Mouse (Mus musculus) forebrain, embryonic 12.5 days (tissue): Measurements from ENCODE around the gene Ccdc92b. TPM values are rescaled to one million over a fixed set of nuclear protein-coding genes. Genes with fewer than 3 reads are reported as not detected.
A peak's percentile ranks its signal among the peaks of the same experiment; 100 is the strongest.

Source experiments
- ATAC-seq: fragments of 200-750 bp; cut with Nextera tagmentation; 2 replicates; pipeline ENCODE4 v1.8.0; 2017; ENCODE audit warnings: moderate TSS enrichment; ENCODE audit not compliant: low FRiP score
- H3K27ac ChIP-seq: fragments of 300-500 bp; sonication (generic); 2 replicates; pipeline ENCODE4 v1.5.1; 2016; ENCODE audit warnings: mild to moderate bottlenecking
- H3K27me3 ChIP-seq: fragments of 300-500 bp; sonication (generic); 2 replicates; pipeline ENCODE4 v1.6.1; 2016; ENCODE audit warnings: mild to moderate bottlenecking
- H3K36me3 ChIP-seq: fragments of 300-500 bp; sonication (generic); replicated peaks from 2 replicates; pipeline ENCODE4 v1.6.1; 2016; ENCODE audit warnings: mild to moderate bottlenecking
- H3K4me1 ChIP-seq: fragments of 300-500 bp; sonication (generic); 2 replicates; pipeline ENCODE4 v1.6.1; 2016
- H3K4me2 ChIP-seq: fragments of 300-500 bp; sonication (generic); 2 replicates; pipeline ENCODE4 v1.6.1; 2016; ENCODE audit warnings: mild to moderate bottlenecking, moderate library complexity
- H3K4me3 ChIP-seq: fragments of 300-500 bp; sonication (generic); replicated peaks from 2 replicates; pipeline ENCODE4 v1.5.1; 2016; ENCODE audit warnings: mild to moderate bottlenecking
- H3K9ac ChIP-seq: fragments of 300-500 bp; sonication (generic); 2 replicates; pipeline ENCODE4 v1.6.1; 2016; ENCODE audit warnings: mild to moderate bottlenecking
- H3K9me3 ChIP-seq: fragments of 300-500 bp; sonication (generic); 2 replicates; pipeline ENCODE4 v1.6.1; 2016
- whole genome bisulfite sequencing: fragments of 180-500 bp; shearing (Covaris S2); methylation state at CpG from one replicate; pipeline ENCODE4 v1.1.7; 2016; 5-methylcytosine and 5-hydroxymethylcytosine counted together
- polyA plus RNA-seq: library from polyadenylated mRNA; unstranded; fragments of >200 nt; fragmentation: Nextera tagmentation; extraction: Ambion mirVana; gene quantifications from 2 replicates; pipeline ENCODE4 v1.2.1, GENCODE M21; 2016

The Ccdc92b gene
- polyA plus RNA-seq, 1 experiment from 2014 or later: 1.9 TPM

- H3K4me1 ChIP-seq: peaks cover 34% of the 10 kb centered on the region
- ATAC-seq: no peak
- no peak overlapping the region for H3K4me2 ChIP-seq
- H3K9me3 ChIP-seq: no peaks in the 10 kb centered on the region
- no peaks in the 10 kb centered on the region for H3K27me3 ChIP-seq
- 100% methylated on average over 1 of the region's 1 CpGs for WGBS
- H3K9ac ChIP-seq: no peak overlapping the region
- H3K36me3 ChIP-seq: no peaks in the 10 kb centered on the region
- H3K27ac ChIP-seq: no peak overlapping the region
- no peak overlapping the region for H3K4me3 ChIP-seq
These were observed 28.6 kb downstream of the Ccdc92b start for GRCm38 (mm10) chr11:74647966-74648365.

GRCm38 (mm10) chr11:74648676-74649075, 29.3 kb downstream of the Ccdc92b start:
- 11% methylated on average over 1 of the region's 1 CpGs for WGBS
- peak overlapping the region; percentile 95 for H3K4me3 ChIP-seq
- peaks cover 34% of the 10 kb centered on the region for H3K4me1 ChIP-seq
- H3K9me3 ChIP-seq: no peaks in the 10 kb centered on the region
- 0 out of 2 replicates have a peak, but pooled peaks cover 2% of the 10 kb centered on the region for H3K36me3 ChIP-seq
- peak overlapping the region; percentile 95 for H3K4me2 ChIP-seq
- peak; percentile 10; the same call in 1 of the 2 replicates for ATAC-seq
- peak overlapping the region; percentile 67 for H3K27ac ChIP-seq
- no peaks in the 10 kb centered on the region for H3K27me3 ChIP-seq
- peak overlapping the region; percentile 80 for H3K9ac ChIP-seq

- no peaks in the 10 kb centered on the region for H3K27me3 ChIP-seq
- peak within 1 kb of the TSS; percentile 95 for H3K4me3 ChIP-seq
- ATAC-seq: peak; percentile 92
- H3K4me1 ChIP-seq: peaks cover 34% of the 10 kb centered on the region
- peak within 1 kb of the TSS; percentile 67 for H3K27ac ChIP-seq
- peak within 1 kb of the TSS; percentile 80 for H3K9ac ChIP-seq
- H3K9me3 ChIP-seq: no peaks in the 10 kb centered on the region
- H3K36me3 ChIP-seq: 0 out of 2 replicates have a peak, but pooled peaks cover 4% of the 10 kb centered on the region
- H3K4me2 ChIP-seq: peak within 1 kb of the TSS; percentile 95
- under 1% methylated on average over 57 of the region's 58 CpGs for WGBS
These were observed 29.8 kb downstream of the Ccdc92b start, which contains the start of gene Cluh for GRCm38 (mm10) chr11:74649095-74649646. TSS of gene Cluh (plus strand) at chr11:74649495.

GRCm38 (mm10) chr11:74649647-74650551, 30.5 kb downstream of the Ccdc92b start:
- peak overlapping the region; percentile 95 for H3K4me3 ChIP-seq
- peak overlapping the region; percentile 67; the same call in 1 of the 2 replicates for H3K27ac ChIP-seq
- no peaks in the 10 kb centered on the region for H3K9me3 ChIP-seq
- H3K4me2 ChIP-seq: peak overlapping the region; percentile 95
- 3% methylated on average over 47 of the region's 53 CpGs for WGBS
- H3K9ac ChIP-seq: peak overlapping the region; percentile 80
- H3K27me3 ChIP-seq: no peaks in the 10 kb centered on the region
- peaks cover 34% of the 10 kb centered on the region for H3K4me1 ChIP-seq
- peak; percentile 75 for ATAC-seq
- 0 out of 2 replicates have a peak, but pooled peaks cover 4% of the 10 kb centered on the region for H3K36me3 ChIP-seq

GRCm38 (mm10) chr11:74650576-74651100, 31.2 kb downstream of the Ccdc92b start:
- WGBS: 67% methylated on average over 4 of the region's 4 CpGs
- Histone ChIP-seq H3K4me3 (peak overlapping the region; percentile 95), H3K4me1 (peaks cover 34% of the 10 kb centered on the region), H3K27ac (no peak overlapping the region), H3K9me3 (no peaks in the 10 kb centered on the region), H3K27me3 (no peaks in the 10 kb centered on the region), H3K36me3 (0 out of 2 replicates have a peak, but pooled peaks cover 4% of the 10 kb centered on the region), H3K9ac (peak overlapping the region; percentile 80), H3K4me2 (peak overlapping the region; percentile 95)
- no peak for ATAC-seq

GRCm38 (mm10) chr11:74652791-74653191, 33.4 kb downstream of the Ccdc92b start:
- no peak overlapping the region for H3K27ac ChIP-seq
- peaks cover 34% of the 10 kb centered on the region for H3K4me1 ChIP-seq
- 86% methylated on average over 4 of the region's 4 CpGs for WGBS
- H3K4me2 ChIP-seq: no peak overlapping the region
- ATAC-seq: no peak
- no peaks in the 10 kb centered on the region for H3K9me3 ChIP-seq
- H3K36me3 ChIP-seq: peaks cover 12% of the 10 kb centered on the region
- H3K27me3 ChIP-seq: no peaks in the 10 kb centered on the region
- H3K4me3 ChIP-seq: no peak overlapping the region
- no peak overlapping the region for H3K9ac ChIP-seq

GRCm38 (mm10) chr11:74653385-74653784, 34.0 kb downstream of the Ccdc92b start:
- WGBS: 73% methylated on average over 6 of the region's 6 CpGs
- H3K4me1 ChIP-seq: peaks cover 34% of the 10 kb centered on the region
- 0 out of 2 replicates have a peak, but pooled peaks cover 4% of the 10 kb centered on the region for H3K9me3 ChIP-seq
- H3K27ac ChIP-seq: no peak overlapping the region
- no peak for ATAC-seq
- H3K4me3 ChIP-seq: no peak overlapping the region
- H3K9ac ChIP-seq: no peak overlapping the region
- no peak overlapping the region for H3K4me2 ChIP-seq
- no peaks in the 10 kb centered on the region for H3K27me3 ChIP-seq
- peaks cover 18% of the 10 kb centered on the region for H3K36me3 ChIP-seq

GRCm38 (mm10) chr11:74655941-74656340, 36.5 kb downstream of the Ccdc92b start:
- Histone ChIP-seq H3K27me3 (no peaks in the 10 kb centered on the region), H3K4me2 (no peak overlapping the region), H3K9ac (no peak overlapping the region), H3K27ac (no peak overlapping the region), H3K9me3 (0 out of 2 replicates have a peak, but pooled peaks cover 4% of the 10 kb centered on the region), H3K36me3 (peaks cover 44% of the 10 kb centered on the region), H3K4me3 (no peak overlapping the region), H3K4me1 (peaks cover 16% of the 10 kb centered on the region)
- 90% methylated on average over 3 of the region's 3 CpGs for WGBS
- ATAC-seq: no peak

- 96% methylated on average over 13 of the region's 13 CpGs for WGBS
- no peak overlapping the region for H3K9ac ChIP-seq
- no peaks in the 10 kb centered on the region for H3K4me1 ChIP-seq
- no peak overlapping the region for H3K4me3 ChIP-seq
- no peak for ATAC-seq
- H3K27ac ChIP-seq: no peak overlapping the region
- peaks cover 82% of the 10 kb centered on the region for H3K36me3 ChIP-seq
- no peaks in the 10 kb centered on the region for H3K27me3 ChIP-seq
- H3K4me2 ChIP-seq: no peak overlapping the region
- H3K9me3 ChIP-seq: 0 out of 2 replicates have a peak, but pooled peaks cover 4% of the 10 kb centered on the region
These were observed 40.9 kb downstream of the Ccdc92b start for GRCm38 (mm10) chr11:74660336-74660735.

GRCm38 (mm10) chr11:74661641-74662040, 42.2 kb downstream of the Ccdc92b start:
- Histone ChIP-seq H3K27ac (no peak overlapping the region), H3K9me3 (0 out of 2 replicates have a peak, but pooled peaks cover 4% of the 10 kb centered on the region), H3K4me1 (no peaks in the 10 kb centered on the region), H3K36me3 (peaks cover 95% of the 10 kb centered on the region), H3K9ac (no peak overlapping the region), H3K4me3 (no peak overlapping the region), H3K4me2 (no peak overlapping the region), H3K27me3 (no peaks in the 10 kb centered on the region)
- 96% methylated on average over 19 of the region's 19 CpGs for WGBS
- no peak for ATAC-seq

- Histone ChIP-seq H3K4me3 (no peak overlapping the region), H3K9me3 (0 out of 2 replicates have a peak, but pooled peaks cover 4% of the 10 kb centered on the region), H3K9ac (no peak overlapping the region), H3K27ac (no peak overlapping the region), H3K36me3 (peaks cover 98% of the 10 kb centered on the region), H3K27me3 (no peaks in the 10 kb centered on the region), H3K4me1 (no peaks in the 10 kb centered on the region), H3K4me2 (no peak overlapping the region)
- no peak for ATAC-seq
- WGBS: 95% methylated on average over 6 of the region's 6 CpGs
These were observed 42.8 kb downstream of the Ccdc92b start for GRCm38 (mm10) chr11:74662221-74662620.

- H3K36me3 ChIP-seq: peaks cover 94% of the 10 kb centered on the region
- no peaks in the 10 kb centered on the region for H3K9me3 ChIP-seq
- H3K27ac ChIP-seq: no peak overlapping the region
- no peaks in the 10 kb centered on the region for H3K4me1 ChIP-seq
- WGBS: 95% methylated on average over 3 of the region's 3 CpGs
- H3K9ac ChIP-seq: no peak overlapping the region
- H3K27me3 ChIP-seq: no peaks in the 10 kb centered on the region
- no peak overlapping the region for H3K4me2 ChIP-seq
- no peak for ATAC-seq
- no peak overlapping the region for H3K4me3 ChIP-seq
These were observed 44.9 kb downstream of the Ccdc92b start for GRCm38 (mm10) chr11:74664279-74664678.
